Mouse (Mus musculus) left cerebral cortex, adult 8-10 months (tissue): ENCODE data around the gene Fntb. TPM values are rescaled to one million over a fixed set of nuclear protein-coding genes. Genes with fewer than 3 reads are reported as not detected.

Experiments used
- DNase-seq, 2 experiments: peaks; one replicate each; pipeline ENCODE4 v3.0.0; 2022; ENCODE audit warnings: low spot score in 2 of 2
- total RNA-seq, 4 experiments: library from RNA; stranded (reverse); gene quantifications; 2 replicates each; pipeline ENCODE4 v1.2.4; 2022

Fntb gene
- total RNA-seq, 4 experiments from 2014 or later: 28.4 to 36.7 (median 32.3) TPM

DNA sequence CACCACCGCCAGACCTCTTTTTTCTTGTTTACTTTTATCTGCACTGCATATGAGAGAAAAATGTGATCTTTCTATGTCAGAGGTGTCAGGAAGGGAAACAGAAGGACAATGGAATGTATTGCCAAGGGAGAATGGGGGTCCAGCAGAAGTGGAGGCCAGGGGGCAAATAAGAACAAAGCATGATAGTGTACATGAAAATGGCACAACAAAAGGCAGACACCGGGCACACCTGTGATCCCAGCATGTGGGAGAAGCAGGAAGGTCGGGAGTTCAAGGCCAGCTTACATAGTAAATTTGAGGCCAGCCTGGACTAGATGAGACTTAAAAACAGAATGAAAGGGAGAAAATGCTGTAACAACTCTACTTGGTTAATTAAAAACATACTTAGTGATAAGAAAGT lies 153.5 kb downstream of the Fntb start:
- DNase-seq: no peak

DNA sequence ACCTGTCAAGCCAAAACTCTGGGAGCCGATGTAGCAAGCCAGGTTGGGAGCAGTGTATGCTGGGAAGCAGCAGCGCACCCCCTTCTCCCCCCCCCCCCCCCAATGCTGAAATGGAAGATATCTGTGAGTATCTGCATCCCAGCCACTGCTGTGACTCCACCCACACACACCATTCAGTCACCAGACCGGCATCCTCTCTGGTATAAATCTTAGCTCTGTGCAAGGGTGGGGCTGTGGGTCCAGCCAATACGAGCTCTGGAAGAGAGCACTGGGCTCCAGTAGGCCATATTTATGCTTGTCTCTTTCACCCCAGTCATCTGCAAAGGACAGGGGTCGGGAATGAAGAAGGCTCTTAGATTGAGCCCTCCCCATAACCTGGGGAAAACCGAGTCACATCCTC lies 155.0 kb downstream of the Fntb start:
- no peak for DNase-seq

DNA sequence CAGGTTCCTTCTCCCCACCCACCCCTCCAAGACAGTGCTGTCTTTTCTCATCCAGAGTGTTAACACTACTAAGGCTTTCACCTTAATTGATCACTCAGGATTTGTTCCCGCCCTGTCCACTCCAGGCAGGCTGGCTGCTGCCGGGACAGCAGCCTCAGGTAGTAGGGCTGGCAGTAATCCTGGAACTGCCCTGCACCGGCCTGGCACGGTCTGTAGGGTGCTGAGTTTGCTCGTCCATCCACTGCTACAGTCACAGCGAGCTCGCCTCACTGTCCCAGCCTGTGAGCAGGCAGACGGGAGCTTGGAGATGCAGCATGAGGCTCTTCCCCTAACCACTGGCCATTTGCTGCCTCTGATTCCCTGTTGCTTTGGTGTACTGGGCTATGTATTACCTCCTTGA lies 155.6 kb downstream of the Fntb start:
- DNase-seq: no peak

DNA sequence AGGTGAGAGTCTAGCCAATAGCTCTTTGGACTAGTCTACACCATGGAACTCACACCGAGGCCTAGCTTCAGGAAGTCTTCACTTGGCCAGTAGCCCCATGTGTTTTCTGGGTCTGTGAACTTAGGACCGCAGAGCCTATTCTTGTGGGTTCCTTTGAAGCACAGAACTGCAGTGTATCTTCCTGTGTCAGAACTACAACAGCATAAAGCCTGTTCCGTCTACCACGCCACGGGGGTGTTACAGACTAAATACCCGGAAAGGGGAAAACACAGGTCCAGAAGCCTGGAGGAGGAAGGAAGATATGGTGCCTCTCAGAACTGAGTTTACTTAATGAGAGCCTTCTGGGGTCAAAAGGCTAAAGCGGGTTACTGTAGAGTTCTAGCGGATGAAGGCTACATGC lies 157.7 kb downstream of the Fntb start:
- DNase-seq: no peak

DNA sequence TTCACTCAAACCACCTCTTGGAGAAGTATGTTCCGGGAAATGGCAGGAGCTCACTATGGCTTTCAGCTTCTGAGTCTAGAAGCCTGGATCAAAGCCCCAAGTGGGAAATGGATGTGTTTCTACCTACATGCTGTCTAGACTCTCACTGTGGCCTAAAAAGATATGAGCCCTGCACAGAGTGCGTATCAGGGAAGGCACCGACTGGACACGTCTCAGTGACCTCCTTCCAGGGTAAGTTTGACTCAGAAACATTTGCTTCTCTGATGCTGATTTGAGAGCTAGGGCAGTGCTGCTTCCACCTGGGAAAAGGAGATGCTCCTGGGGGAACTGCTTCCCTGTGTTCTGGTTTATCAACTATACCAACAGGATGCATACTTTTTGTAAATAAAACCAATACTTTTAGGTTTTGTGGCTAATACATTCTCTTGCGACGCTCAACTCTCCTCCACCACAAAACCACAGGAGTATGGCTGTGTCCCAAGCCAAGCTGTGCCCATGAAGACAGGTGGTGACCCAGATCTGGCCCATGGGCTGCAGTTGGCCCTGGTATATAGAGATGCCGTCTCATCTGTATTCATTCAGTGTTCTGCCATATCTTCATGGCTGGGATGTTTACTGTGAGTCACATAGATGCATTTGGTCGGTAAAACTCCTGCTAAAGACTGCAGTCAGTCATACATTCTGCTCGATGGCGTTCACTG lies 159.7 kb downstream of the Fntb start:
- DNase-seq: no peak

DNA sequence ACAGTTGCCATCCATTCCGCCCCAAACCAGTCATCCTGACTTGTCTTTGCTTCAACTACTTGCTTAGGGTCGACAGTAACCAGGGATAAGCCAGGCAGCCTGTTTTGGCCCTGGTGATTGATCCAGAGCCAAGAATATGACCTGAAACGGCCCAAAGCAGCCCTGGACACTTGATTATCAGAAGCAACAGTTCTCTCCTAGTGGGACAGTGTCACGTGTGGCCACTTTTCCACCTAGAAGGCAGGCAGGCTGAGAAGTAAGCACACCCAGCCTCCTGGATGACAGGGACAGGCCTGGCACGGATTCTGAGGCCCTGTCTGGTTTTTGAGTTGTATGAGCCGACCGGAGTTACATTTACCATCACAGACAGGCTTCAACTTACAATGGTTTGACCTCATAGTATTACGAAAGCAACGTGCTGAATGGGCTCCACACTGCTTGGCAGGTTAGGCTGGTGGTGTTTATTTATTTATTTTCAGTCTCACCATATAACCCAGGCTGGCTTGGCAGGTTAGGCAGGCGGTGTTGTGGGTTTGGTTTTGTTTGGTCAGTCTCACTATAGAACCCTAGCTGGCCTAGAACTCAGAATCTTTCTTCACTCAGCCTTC lies 161.1 kb downstream of the Fntb start:
- DNase-seq: no peak

DNA sequence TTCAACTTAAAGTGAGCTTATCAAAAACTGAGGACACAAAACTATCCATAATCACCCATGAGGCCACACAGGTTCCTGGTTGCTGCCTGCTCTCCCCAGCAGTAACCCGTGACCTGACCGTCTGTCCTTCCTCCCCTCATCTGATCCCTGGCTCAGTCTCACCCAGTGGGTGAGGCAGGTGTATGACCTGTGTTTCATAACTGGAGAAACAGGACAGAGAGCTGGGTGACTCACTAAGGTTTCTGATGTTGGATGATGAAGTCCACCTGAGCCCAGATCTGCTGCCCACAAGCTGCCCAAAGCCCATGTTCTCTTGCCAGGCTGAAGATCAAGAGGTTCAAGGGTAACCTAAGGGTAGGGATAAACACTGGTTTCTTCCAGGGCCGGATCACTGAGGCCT lies 161.6 kb downstream of the Fntb start:
- DNase-seq: no peak

- DNase-seq: no peak
Measured at GRCm38 (mm10) chr12:76927539-76927938, 162.2 kb downstream of the Fntb start.

GRCm38 (mm10) chr12:76930177-76930576 lies 164.8 kb downstream of the Fntb start:
- DNase-seq: no peak

GRCm38 (mm10) chr12:76931739-76932687 lies 166.6 kb downstream of the Fntb start:
- DNase-seq: no peak

DNA sequence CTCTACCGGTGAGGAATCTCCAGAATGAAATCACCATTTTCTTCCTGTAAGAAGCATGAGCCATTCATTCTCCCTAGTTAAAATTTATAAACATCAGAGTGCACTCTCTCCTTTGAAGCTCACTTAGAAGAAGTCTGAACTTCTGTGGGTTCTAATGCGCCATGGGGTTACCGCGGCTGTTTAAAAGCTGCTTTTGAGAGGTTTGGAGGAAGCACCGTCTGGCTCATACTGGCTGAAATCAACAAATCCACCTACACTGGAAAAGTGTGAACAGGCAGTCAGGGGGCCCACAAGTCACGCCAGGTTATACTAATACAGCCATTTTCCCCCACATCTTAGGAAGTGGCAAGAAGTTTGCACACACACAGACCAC lies 167.3 kb downstream of the Fntb start:
- no peak for DNase-seq

- no peak for DNase-seq
Measured at GRCm38 (mm10) chr12:76934438-76934837, 169.0 kb downstream of the Fntb start.

DNA sequence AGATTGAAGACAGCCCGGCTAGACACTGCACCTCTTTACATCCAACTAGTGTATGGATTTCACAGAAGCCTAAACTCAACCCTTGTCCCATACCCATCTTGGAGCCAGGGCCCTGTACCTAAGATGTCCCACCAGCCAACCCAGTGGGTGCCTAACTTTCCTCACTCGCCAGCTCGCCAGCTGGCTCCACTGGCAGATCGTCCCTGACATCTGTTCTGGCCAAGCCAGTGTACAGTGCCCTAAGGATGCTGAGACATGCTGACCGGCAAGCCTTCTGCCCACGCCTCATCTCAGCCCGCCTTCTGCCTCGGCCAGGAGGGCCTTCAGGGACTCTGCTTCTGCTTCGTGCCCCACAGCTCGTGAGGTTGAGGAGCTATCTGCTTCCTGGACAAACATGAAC lies 170.8 kb downstream of the Fntb start:
- DNase-seq: no peak

GRCm38 (mm10) chr12:76938013-76938412 lies 172.6 kb downstream of the Fntb start:
- no peak for DNase-seq

DNA sequence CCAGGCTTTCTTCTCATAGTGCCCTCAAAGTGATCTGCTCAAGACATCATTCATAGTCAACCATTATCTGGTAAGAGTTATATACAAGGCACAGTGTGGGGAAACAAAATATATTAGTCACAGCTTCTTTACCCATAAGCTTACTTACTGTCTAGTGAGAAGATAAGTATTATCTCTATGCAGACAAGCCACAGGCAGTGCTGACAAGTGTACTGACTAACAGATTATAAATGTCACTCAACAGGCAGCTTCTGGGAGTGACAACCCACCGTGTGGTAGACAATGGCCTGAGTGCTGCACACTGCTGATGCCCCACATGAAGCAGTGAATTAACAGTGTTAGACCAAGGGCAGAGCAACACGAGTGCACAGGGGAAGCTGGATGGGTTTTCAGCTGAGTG lies 176.1 kb downstream of the Fntb start:
- no peak for DNase-seq

- no peak for DNase-seq
Measured at GRCm38 (mm10) chr12:76942476-76942875, 177.1 kb downstream of the Fntb start.

DNA sequence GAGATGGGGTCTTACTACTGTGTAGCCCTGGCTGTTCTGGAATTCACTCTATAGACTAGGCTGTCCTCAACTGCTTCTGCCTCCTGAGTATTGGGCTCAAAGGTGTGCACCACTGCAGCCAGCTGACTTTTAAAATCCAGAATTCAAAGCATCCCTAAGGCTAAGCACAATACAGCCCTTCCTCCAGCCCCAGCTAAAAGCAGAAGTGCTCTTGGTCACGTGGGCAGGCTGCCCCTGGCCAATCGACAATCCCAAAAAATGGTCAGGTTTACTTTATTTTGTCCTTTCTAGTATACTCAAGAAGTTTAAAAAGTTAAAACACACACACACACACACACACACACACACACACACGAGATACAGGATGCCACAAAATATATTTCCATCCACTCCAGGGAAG lies 177.7 kb downstream of the Fntb start:
- no peak for DNase-seq

- DNase-seq: no peak
Measured at GRCm38 (mm10) chr12:76943466-76943865, 178.1 kb downstream of the Fntb start.

GRCm38 (mm10) chr12:76947487-76947886 lies 182.1 kb downstream of the Fntb start:
- no peak for DNase-seq

GRCm38 (mm10) chr12:76948185-76948584 lies 182.8 kb downstream of the Fntb start:
- DNase-seq: no peak

DNA sequence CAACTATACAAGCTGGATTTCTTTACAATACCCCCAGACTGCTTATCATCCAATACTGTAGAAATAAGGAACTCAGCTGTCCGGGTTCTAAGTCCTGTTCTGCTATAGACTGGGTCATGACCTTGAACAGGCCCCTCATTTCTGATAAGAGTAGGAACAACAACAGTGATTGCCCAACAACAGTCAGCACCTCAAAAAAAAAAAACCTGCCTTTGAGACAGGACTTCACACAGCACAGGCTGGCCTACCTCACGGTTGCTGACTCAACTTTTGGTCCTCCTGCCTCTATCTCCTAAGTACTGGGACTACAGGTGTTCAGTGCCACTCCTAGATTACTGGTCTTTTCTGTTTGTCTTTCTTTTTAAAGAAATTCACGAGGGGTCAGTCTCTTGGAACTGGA lies 183.4 kb downstream of the Fntb start:
- DNase-seq: no peak

GRCm38 (mm10) chr12:76950330-76950729 lies 184.9 kb downstream of the Fntb start:
- DNase-seq: no peak
